Mouse (Mus musculus): Measurements from ENCODE around the gene Sh3bp5. TPM values are rescaled to one million over a fixed set of nuclear protein-coding genes. Genes with fewer than 3 reads are reported as not detected.

The Sh3bp5 gene
- total RNA-seq, 2 experiments from 2014 or later = 60.0 to 60.9 TPM

DNA sequence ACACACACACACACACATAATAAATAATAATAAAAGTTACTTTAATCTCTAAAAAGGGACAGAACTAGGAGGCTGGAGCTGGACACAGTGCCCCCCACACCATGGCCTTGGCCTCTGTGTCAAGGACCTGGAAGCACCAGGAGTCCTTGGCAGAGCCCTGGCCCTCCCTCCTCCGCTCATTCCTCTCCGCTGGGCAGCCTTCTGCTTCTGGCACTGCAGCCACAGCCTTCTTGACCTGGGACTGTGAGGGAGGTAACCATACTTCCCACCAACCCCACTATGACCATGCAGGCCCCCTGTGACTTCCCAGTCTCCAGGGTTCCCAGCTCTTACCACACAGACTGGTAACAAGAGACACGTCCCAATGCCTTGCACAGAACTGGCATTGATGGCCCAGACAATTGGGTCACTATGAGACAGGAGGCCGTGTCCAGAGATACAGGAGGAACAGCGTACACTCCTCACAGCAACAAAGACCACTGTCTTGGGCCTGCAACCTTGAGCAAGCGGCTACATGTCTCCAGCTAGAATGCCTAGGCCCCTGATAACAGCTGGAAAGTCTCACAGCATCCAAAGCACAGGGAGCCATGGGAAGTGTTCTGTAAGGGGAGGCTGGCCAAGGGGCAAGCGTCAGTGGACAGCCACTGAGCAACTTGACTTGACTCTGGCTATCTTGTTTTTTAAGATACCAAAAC lies 41.8 kb downstream of the Sh3bp5 start:
- DNase-seq = peak; percentile 52 to 59

DNA sequence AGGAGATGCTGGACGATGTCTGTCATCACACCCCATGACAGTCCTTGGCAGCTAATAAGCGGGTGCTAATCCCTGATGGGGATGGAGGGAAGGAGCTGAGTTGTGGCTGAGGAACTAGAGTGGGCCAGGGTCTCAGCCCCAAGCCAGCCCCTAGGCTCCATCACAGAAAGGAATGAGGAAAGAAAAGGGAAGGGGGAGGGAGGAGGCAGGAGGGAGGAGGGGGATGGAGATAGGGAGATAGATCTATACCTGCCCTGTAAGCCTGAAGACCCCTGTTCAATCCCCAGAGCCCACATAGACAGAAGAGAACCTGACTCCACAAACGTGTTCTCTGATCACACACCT lies 42.4 kb downstream of the Sh3bp5 start:
- DNase-seq = no peak

DNA sequence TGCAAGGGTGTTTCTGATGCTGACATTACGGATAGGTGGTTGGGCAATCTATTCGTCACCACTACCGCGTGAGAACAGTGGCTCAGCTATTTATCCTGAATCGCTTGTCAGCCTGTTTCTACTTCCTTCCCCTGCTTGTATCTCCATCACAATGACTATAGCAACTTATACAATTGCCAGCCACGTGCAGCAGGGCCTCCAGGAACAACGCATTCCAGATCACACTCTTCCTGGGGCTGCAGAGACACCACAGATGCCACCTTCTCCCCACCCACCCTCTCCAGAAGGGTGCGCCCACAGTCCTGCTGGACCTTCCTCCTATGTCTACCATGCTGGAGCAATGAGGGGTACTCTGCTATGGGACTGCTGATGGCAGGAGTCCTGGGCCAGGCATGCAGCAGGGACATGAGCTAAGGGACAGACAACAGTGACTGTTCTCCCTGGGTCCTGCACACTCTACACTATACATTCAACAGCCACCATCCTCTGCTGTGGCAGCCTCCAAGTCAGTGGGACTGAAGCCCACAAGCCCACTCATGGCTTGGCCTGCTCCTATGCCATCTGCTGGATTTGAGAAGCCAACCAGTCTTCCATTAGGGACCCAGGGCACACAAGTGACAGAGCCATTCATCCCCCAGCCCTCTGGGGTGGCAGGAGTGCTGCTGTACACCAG lies 42.9 kb downstream of the Sh3bp5 start:
- no peak for DNase-seq

DNA sequence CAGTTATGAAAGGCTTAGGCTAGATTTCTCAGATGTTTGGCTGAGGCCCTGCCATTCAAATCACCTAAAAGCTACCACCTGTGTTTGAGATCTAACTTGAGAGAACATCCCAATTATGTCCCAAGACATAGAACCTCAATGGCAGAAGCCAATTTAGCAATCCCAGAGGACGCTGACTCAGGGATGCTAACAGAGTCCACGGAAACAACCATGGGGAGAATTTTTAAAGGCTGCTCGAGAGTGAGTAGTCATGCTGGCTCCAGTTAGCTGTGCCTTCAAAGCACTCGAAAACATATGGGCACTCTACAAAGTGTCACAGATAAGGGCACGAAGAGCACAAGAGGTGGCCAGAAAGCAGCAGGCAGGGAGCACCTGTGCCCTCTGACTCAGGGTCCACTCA lies 43.6 kb downstream of the Sh3bp5 start:
- DNase-seq = no peak

DNA sequence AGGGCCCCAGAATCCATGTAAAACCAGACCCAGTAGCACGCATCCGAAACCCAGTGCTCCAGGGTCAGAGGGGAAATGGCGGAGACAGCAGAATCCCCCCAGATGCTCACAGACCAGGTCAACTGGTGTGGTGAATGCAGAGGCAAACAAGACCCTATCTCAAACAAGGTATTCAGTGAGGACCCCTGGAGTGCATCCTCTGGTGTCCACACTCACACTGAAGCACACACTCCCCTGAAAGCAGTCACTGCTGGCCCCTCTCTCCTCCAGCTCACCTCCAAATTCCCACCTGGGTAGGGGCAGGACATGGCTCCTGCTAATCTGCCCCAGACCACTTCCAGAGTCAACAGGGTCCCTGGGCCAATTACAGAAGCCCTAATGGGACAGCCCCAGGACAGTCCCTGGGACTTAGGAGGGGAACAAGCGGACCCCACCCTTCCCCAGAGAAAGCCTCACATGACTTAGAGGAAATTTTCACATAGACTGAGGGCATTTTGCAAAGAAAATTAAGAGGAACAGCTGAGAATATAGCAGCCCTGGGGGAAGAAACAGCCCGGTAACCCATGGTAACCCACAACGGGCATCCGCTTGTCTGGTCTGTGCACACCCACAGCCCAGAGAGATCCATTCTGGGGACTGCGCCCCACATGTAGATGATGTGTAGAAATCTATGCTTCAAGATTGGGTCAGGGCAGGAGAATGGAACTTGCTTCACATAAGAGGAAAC lies 46.3 kb downstream of the Sh3bp5 start:
- DNase-seq = no peak

DNA sequence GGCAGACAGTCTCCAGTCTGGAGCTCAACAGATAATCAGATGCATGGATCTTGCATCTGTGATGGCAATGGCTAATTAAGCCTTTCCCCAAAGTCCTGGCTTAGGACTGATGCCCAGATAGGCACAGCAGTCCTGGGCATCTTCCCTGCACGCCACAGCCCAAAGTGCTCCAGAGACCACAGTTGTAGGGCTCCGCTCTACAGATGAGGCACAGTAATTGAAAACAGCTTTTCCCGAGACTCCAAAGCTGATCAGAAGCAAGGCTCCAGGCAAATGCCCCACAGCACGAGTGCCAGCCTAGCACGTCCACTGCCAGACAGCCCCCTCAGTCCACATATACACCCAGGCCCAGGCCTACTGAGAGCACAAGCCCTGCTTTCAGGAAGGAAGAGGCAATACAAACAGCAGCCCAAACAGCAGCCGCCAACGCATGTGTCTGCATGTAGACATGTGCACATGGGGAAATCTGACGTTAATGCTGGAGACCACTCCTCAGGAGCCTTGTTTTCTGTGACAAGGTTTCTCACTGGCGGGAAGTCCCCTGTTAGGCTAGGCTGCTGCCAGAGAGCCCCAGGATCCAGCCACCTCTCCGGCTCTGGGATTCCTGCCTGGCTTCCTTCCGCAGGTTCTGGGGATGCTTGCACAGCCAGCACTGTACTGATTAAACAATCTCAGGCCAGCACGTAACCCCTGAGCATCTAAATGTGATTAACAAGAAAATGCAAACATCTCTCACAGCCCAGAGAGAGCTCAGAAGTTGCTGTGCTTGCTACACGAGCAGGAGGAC lies 47.6 kb downstream of the Sh3bp5 start:
- peak in 1 of 2 experiments; percentile 27 for DNase-seq

DNA sequence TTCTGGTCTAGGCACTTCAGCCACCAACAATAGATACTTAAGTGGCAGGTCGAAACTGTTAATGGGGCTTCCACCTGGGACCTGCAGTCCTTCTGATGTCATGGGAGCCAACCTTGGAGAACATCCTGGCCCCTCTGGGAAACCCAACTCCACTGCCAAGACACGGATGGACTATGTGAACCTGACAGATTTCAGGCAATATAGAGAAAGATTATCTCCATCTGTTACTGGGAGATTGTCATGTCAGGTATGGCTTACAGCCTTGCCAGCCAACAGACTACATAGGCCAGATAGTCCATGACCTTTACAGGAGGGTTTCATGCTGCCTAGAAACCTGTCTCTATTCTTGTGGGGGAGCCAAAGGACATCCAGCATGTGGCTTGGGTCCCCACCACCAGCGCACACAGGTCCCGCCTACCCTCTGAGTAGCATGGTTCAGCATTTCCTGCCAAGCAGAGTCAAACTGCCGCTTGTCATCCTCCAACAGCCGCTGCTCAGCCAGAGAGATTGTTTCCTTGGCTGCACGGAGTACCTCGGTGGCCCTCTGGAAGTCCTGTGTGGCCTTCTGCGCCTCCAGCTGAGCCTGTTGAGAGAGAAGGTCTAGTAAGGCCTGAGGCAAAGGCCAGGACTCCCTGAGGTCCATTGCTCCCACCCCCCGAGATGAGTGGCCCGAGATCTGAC lies 48.4 kb downstream of the Sh3bp5 start:
- DNase-seq = peak; percentile 52 to 63

DNA sequence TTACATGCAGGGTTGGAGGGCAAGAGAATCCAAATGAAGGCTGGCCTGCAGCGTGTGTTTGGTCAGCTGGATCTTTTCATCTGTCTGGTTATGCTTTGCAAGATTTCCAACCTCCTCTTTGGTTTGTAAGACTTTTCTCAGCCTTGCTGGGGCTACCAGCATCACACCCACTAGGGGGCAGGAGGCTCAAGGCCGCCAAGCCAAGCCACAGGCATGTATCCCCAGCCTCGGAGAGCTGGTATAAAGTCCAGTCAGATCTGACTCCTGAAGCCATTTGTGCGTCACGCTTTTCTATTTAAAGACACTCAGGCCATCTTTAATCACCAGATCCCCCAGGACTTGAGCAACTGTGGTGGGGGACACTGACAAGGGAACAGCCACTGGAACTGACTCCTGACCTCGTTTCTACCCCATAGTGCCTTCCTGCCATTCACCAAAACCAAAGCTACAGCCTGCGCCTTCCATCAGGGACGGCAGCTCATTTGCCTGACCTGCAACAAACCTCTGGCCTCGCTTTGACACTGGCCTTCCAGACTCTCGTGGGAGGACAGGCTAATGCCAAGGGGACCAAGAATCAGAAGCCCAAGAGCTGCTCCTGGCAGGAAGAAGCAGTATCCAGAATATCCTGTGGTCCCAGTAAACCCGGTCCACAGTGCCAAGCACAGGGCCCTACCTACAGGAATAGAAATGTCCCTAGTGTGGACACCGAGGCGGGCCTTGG lies 49.7 kb downstream of the Sh3bp5 start:
- peak; percentile 91 to 92 for DNase-seq

DNA sequence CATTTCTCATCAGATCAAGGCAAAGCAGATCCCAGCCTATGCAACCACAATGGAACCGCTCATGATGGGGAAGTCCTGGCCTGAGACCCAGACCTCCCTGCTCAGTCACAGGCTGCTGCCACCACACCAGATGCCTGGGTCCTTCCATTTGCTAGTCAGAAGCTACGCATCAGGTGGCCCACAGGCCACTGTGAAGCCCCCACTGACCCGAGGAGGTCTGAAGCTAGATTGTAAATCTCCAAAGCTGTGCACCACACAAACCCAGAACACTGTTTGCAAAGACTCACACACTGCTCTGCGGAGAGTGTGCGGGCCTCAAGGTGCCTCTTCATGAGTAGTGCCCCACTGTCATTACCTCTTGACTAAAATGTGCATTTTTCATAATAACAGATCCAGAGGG lies 50.5 kb downstream of the Sh3bp5 start:
- no peak for DNase-seq

DNA sequence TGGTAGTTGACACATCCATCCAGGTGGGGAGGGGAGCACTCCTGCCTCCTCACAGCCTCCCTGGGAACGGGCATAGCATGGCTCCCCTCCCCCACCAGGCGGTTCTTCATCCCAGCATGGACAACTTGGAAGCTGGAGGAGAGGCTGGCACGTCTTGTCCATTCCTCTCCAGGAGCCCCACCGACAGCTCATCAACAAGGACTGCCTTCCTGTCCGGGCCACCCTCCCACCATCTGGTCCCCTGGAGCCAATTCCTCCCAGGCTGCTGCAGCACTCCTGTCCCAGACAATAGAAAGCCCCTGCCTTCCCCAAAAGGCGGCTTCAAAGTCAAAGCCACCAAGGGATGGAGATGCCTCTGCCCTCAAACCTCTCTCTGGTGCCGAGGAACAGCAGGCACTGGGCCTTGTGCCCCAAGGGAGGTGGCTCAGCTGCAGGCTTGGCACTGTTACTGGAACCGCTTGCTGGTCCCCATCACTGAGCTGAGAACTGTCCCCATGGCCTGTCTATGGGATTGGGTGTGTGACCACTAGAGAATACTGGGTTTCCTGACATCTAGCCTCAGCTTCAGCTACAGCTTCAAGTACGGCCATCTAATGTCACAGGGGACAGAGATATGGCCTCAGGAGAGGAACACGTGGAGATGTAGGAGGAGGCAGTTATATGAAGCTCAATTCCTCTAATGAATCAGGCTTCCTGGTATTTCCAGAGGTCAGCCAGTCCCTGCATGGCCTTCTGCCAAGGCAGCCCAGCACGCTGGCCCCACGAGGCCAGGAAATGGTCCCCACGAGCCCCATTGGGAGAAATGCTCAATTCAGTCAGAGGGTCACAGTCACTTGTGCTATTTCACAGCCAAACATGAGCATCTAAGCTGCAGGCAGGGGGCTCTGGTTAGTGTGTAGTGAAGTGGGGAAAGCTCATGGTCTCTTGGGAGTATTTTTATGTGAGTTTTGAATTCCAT lies 51.2 kb downstream of the Sh3bp5 start:
- DNase-seq = peak; percentile 69 to 77

DNA sequence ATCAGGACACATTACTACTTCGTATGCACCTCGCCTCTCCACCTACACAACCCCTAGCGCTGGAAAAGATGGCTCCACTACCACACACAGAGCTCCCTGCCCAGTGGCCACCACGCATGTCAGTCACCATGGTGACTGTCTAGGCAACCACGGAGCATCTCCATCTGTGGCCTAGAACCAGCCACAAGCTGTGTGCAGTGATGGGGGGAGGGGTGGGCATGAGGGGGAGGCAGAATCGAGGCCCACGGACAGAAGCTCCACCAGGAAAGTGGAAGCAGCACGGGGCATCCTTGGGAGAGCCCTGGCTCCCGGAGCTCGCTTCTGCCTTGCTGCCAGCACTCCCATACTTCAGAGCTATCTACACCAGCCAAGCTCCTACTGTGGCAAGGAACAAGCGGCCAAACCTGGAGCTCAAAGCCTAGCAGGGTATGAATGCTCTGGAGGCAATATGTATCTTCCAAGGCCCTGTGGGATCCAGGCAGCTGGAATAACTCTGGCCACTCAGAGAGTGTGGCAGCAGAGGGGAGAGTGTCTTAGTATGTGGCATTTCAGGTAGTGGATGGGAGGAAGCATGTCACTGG lies 52.3 kb downstream of the Sh3bp5 start:
- DNase-seq = no peak

DNA sequence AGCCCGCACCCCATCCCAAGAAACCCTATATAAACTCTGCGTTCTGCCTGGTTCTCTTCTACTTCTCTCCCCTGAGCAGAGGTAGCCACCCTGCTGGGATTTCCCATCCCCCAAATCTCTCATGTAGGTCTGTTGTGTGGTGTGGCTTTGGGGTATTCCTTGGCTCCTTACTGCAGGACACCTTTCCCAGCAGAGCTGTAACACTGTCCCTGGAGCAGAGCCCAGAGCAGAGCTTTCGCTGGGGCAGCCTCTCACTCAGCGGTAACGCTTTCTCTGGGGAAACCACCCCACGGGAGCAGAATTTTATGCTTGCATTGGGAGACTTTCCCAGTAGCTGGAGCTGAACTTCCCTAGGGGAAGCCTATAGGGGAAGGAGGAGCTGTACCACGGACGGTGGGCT lies 53.6 kb downstream of the Sh3bp5 start:
- no peak for DNase-seq

DNA sequence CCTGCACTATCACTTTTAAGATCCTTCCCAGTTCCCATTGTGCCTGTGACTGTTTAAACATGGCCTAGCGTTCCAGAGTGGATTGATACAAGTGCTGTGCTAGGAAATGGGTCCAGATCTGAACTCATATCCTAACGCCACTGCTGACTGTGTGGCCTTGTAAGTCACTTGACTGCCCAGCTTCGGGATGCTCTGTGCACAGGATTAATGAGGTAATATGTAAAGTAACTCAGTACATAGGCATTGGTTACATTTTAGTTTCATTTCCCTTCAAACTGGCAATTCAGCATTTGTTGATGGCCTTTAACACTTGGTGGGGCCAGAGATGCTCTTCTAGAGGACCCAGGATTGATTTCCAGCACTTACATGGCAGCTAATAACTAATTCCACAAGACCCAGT lies 59.5 kb downstream of the Sh3bp5 start:
- no peak for DNase-seq

DNA sequence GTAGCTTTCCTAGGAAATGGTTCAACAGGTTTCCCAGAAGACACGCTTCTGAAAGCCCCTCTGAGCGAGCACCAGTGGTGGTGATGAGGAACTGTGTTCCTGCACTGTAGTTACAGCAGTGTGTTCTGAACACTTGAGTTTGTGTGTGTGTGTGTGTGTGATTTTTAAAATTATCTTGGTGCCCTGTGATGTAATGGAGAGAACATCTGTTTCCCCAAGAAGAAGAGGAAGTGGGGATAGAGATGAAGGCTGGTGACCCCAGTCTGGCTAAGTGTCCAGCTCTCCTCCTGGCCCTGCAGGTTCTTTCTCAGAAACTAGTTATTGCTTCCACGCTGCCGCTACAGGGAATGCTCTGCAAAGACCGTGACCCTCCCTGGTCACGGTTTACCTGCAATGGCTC lies 61.5 kb downstream of the Sh3bp5 start:
- DNase-seq = no peak

DNA sequence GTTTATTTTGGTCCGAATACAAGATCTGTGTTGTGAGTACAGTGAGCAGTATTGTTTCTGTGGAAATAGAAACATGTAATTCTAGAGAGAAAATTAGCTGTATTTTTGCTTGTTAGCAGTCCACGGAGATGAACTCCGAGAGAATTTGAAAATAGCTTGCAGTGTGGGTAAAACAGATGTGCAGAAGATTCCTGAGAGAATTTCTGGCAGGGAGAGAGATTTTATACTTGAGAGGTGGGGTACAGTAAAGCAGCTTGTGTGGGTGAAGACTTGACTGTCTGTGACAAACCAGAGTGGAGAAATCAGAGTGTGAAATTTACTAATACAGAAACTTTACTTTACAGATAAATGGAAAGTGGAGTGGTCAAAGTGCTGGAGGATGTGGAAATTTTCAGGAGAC lies 66.5 kb downstream of the Sh3bp5 start:
- no peak for DNase-seq

DNA sequence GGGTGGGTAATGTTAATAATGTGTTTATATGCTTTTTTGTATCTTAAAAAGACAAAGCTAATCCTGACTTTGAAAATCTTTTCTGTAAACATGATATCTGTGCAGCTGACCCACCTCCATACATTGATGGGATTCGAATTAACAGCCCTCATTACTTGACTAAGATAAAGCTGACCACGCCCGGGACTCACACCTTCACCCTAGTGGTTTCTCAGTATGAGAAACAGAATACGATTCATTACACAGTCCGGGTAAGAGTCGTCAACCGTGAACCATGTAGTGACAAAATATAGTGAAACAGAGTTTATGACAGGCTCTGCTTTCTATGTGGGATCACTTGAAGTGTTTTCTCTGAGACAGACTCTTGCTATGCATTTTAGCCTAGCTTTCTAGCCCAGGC lies 67.9 kb downstream of the Sh3bp5 start:
- no peak for DNase-seq

DNA sequence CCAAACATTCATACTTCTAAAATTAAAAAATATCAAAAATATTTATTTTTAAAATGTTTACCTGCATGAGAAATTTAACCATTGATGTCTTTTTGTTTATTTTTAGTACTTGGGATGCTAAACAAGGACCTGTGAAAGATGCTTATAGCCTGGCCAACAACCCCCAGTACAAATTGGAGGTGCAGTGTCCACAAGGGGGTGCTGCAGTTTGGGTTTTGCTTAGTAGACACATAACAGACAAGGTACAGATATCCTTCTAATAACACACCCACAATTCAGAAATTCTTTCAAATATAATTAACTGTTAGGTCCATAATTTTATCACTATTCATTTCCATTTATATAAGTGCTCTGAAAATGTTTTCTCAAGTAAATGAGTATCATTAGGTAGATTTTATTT lies 70.5 kb downstream of the Sh3bp5 start:
- DNase-seq = peak; percentile 73 to 90

DNA sequence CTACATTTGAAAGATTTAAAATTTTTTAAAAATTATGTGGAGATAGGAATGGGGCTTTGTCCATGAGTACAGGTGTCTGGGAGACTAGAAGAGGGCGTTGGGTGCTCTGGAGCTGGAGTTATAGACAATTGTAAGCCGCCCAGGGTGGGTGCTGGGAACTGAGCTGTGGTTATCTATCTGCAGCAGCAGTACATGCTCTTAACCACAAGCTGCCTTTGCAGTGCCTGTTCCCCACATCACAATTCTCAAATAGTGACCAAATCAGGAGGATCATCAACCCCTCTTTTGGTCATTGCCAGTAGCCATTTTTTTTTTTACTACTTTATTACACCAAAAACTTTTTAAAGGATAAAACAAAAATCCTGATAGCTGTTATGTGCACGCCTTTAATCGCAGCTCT lies 71.3 kb downstream of the Sh3bp5 start:
- DNase-seq = no peak

DNA sequence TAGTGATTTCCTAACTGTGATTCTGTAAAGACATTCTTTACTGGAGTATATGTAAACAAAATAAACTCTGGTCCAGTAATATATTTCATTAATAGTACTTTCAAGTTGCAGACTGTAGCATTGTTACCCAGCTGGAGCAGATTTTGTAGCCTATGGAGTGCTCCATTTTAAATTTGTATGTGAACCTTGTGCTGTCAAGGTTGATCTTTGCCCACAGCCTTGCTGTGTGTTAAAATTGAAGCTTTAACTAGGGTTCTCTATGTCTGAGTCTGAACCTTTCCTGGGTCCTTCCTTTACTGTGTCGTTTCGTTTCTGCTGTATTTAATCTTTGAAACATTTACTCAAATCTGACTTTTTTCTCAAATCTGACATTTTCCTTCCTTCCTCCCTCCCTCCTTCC lies 73.6 kb downstream of the Sh3bp5 start:
- no peak for DNase-seq

DNA sequence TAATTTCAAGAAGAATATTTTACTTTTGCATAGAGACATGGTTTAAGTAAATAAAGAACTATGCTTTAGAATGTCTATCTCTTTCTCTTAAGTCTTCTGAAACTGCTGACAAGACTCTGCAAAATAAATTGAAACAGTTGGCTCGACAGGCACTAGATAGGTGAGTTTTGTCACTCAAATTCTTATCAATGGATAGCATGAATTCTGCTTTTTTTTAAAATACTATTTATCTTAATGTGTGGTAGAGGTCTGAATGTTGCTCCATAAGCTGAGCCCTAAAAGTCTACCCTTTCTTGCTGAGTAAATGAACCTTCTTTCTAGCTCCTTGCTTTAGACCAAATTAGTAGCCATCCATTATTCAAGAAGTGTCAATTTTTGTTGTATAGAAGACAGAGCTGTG lies 90.5 kb downstream of the Sh3bp5 start:
- DNase-seq = no peak
